Mouse (Mus musculus) liver, postnatal 0 days (tissue): ENCODE data around the gene Pole4. TPM values are rescaled to one million over a fixed set of nuclear protein-coding genes. Genes with fewer than 3 reads are reported as not detected.
A peak's percentile ranks its signal among the peaks of the same experiment; 100 is the strongest.

Experiments
- ATAC-seq: fragments of 200-750 bp; cut with Nextera tagmentation; 2 replicates; pipeline ENCODE4 v1.8.0; 2017; ENCODE audit warnings: mild to moderate bottlenecking, moderate library complexity
- DNase-seq: peaks from one replicate; pipeline ENCODE4 v3.0.0-alpha.2; 2016
- H3K27ac ChIP-seq: fragments of 300-500 bp; sonication (generic); 2 replicates; pipeline ENCODE4 v1.5.1; 2014; ENCODE audit warnings: antibody characterized with exemption, moderate library complexity, mild to moderate bottlenecking, low read depth
- H3K27me3 ChIP-seq: fragments of 300-500 bp; sonication (generic); 2 replicates; pipeline ENCODE4 v1.6.1; 2014; ENCODE audit warnings: low read length, control low read depth, mixed read lengths; ENCODE audit not compliant: insufficient read depth
- H3K36me3 ChIP-seq: fragments of 300-500 bp; sonication (generic); replicated peaks from 2 replicates; pipeline ENCODE4 v1.6.1; 2014; ENCODE audit warnings: mild to moderate bottlenecking, control low read depth, low read length, moderate library complexity, mixed read lengths; ENCODE audit not compliant: insufficient read depth
- H3K4me1 ChIP-seq: fragments of 300-500 bp; sonication (generic); 2 replicates; pipeline ENCODE4 v1.6.1; 2014; ENCODE audit warnings: antibody characterized with exemption, mild to moderate bottlenecking, control low read depth; ENCODE audit not compliant: insufficient read depth
- H3K4me2 ChIP-seq: fragments of 300-500 bp; sonication (generic); 2 replicates; pipeline ENCODE4 v1.6.1; 2014; ENCODE audit warnings: low read depth, mild to moderate bottlenecking, low read length, moderate library complexity, mixed read lengths
- H3K4me3 ChIP-seq: fragments of 300-500 bp; sonication (generic); 2 replicates; pipeline ENCODE4 v1.5.1; 2014; ENCODE audit warnings: low read depth, low read length
- H3K9ac ChIP-seq: fragments of 300-500 bp; sonication (generic); replicated peaks from 2 replicates; pipeline ENCODE4 v1.6.1; 2014; ENCODE audit warnings: mild to moderate bottlenecking, moderate library complexity
- H3K9me3 ChIP-seq: fragments of 300-500 bp; sonication (generic); 2 replicates; pipeline ENCODE4 v1.6.1; 2016; ENCODE audit warnings: mild to moderate bottlenecking, control low read depth, low read length, mixed read lengths
- CTCF ChIP-seq: sonication (generic); IDR thresholded peaks from 2 replicates; pipeline ENCODE4 v1.5.1; 2016; ENCODE audit warnings: antibody characterized with exemption, low read depth
- EP300 ChIP-seq: IDR thresholded peaks from 2 replicates; pipeline ENCODE4 v1.6.1; 2016; ENCODE audit warnings: antibody characterized with exemption, low read depth, mild to moderate bottlenecking
- WGBS: fragments of 180-500 bp; shearing (Covaris S2); extraction: QIAGEN DNeasy Blood & Tissue Kit; methylation state at CpG from one replicate; pipeline ENCODE4 v1.1.7; 2014; ENCODE audit not compliant: insufficient replicate concordance; 5-methylcytosine and 5-hydroxymethylcytosine counted together
- polyA plus RNA-seq: library from polyadenylated mRNA; unstranded; fragments of >200 nt; fragmentation: Nextera tagmentation; extraction: Ambion mirVana; gene quantifications from 2 replicates; pipeline ENCODE4 v1.2.1, GENCODE M21; 2015

Pole4 gene
- polyA plus RNA-seq, 1 experiment from 2014 or later, result 87.7 TPM

- H3K27me3 ChIP-seq, result no peaks in the 10 kb centered on the region
- H3K27ac ChIP-seq, result no peak overlapping the region
- no peak overlapping the region for H3K4me2 ChIP-seq
- ATAC-seq (no peak), DNase-seq (no peak)
- H3K9me3 ChIP-seq, result no peaks in the 10 kb centered on the region
- TF ChIP-seq EP300 (no peak), CTCF (no peak)
- no peaks in the 10 kb centered on the region for H3K36me3 ChIP-seq
- H3K4me3 ChIP-seq, result no peak overlapping the region
- WGBS, result 64% methylated on average over 4 of the region's 4 CpGs
- no peaks in the 10 kb centered on the region for H3K4me1 ChIP-seq
- no peak overlapping the region for H3K9ac ChIP-seq
Observed at GRCm38 (mm10) chr6:82613201-82613600, 92.0 kb downstream of the Pole4 start.

- WGBS, result 71% methylated on average over 9 of the region's 9 CpGs
Observed at GRCm38 (mm10) chr6:82611049-82611448, 94.1 kb downstream of the Pole4 start.

GRCm38 (mm10) chr6:82609339-82609926 is 95.7 kb downstream of the Pole4 start:
- Histone ChIP-seq H3K4me3 (no peak overlapping the region), H3K36me3 (no peaks in the 10 kb centered on the region), H3K9ac (no peak overlapping the region), H3K27ac (no peak overlapping the region), H3K9me3 (no peaks in the 10 kb centered on the region), H3K27me3 (no peaks in the 10 kb centered on the region), H3K4me2 (no peak overlapping the region), H3K4me1 (no peaks in the 10 kb centered on the region)
- TF ChIP-seq EP300 (no peak), CTCF (no peak)
- 75% methylated on average over 7 of the region's 7 CpGs for WGBS
- ATAC-seq, result no peak
- no peak for DNase-seq

More at GRCm38 (mm10) chr6:82611049-82611448, 94.1 kb downstream of the Pole4 start:
- Histone ChIP-seq H3K27ac (no peak overlapping the region), H3K27me3 (no peaks in the 10 kb centered on the region), H3K4me1 (no peaks in the 10 kb centered on the region), H3K4me2 (no peak overlapping the region), H3K9ac (no peak overlapping the region), H3K36me3 (no peaks in the 10 kb centered on the region), H3K4me3 (no peak overlapping the region), H3K9me3 (no peaks in the 10 kb centered on the region)
- TF ChIP-seq EP300 (no peak), CTCF (no peak)
- ATAC-seq, result no peak
- no peak for DNase-seq

- H3K4me3 ChIP-seq, result no peak overlapping the region
- H3K9me3 ChIP-seq, result no peaks in the 10 kb centered on the region
- H3K4me2 ChIP-seq, result no peak overlapping the region
- DNase-seq, result no peak
- H3K27me3 ChIP-seq, result no peaks in the 10 kb centered on the region
- 86% methylated on average over 4 of the region's 4 CpGs for WGBS
- TF ChIP-seq EP300 (no peak), CTCF (peak; percentile 13; the same call in 1 of the 2 replicates)
- no peaks in the 10 kb centered on the region for H3K36me3 ChIP-seq
- ATAC-seq, result no peak
- no peak overlapping the region for H3K9ac ChIP-seq
- H3K4me1 ChIP-seq, result no peaks in the 10 kb centered on the region
- H3K27ac ChIP-seq, result no peak overlapping the region
Observed at GRCm38 (mm10) chr6:82608756-82609155, 96.4 kb downstream of the Pole4 start.

- Histone ChIP-seq H3K9me3 (no peaks in the 10 kb centered on the region), H3K27ac (no peak overlapping the region), H3K36me3 (no peaks in the 10 kb centered on the region), H3K27me3 (no peaks in the 10 kb centered on the region), H3K4me3 (no peak overlapping the region), H3K4me1 (no peaks in the 10 kb centered on the region), H3K9ac (no peak overlapping the region), H3K4me2 (no peak overlapping the region)
- no peak for TF ChIP-seq CTCF
- WGBS, result 68% methylated on average over 8 of the region's 8 CpGs
- ATAC-seq, result no peak
- no peak for DNase-seq
Observed at GRCm38 (mm10) chr6:82604791-82605190, 100.4 kb downstream of the Pole4 start.

GRCm38 (mm10) chr6:82603665-82604064 is 101.5 kb downstream of the Pole4 start:
- Histone ChIP-seq H3K36me3 (no peaks in the 10 kb centered on the region), H3K4me1 (no peaks in the 10 kb centered on the region), H3K9ac (no peak overlapping the region), H3K4me2 (no peak overlapping the region), H3K27me3 (no peaks in the 10 kb centered on the region), H3K27ac (no peak overlapping the region), H3K9me3 (no peaks in the 10 kb centered on the region), H3K4me3 (no peak overlapping the region)
- TF ChIP-seq CTCF (peak; percentile 67), EP300 (no peak)
- WGBS, result 31% methylated on average over 2 of the region's 2 CpGs
- no peak for ATAC-seq
- DNase-seq, result peak; percentile 21
